Mouse (Mus musculus) kidney, embryonic 15.5 days (tissue): Measurements from ENCODE around the gene Coro1a. TPM values are rescaled to one million over a fixed set of nuclear protein-coding genes. Genes with fewer than 3 reads are reported as not detected.
"Not testable (repeated sequence)": the region's sequence is repeated elsewhere in the genome, so short reads cannot be mapped to it uniquely, and the experiment has no call there.

ENCODE experiments used
- ATAC-seq: fragments of 200-750 bp; cut with Nextera tagmentation; replicated peaks from 2 replicates; pipeline ENCODE4 v1.8.0; 2017; ENCODE audit warnings: moderate TSS enrichment; ENCODE audit not compliant: low FRiP score
- H3K27ac ChIP-seq: fragments of 300-500 bp; sonication (generic); 2 replicates; pipeline ENCODE4 v1.5.1; 2015; ENCODE audit warnings: mild to moderate bottlenecking, inconsistent platforms
- H3K27me3 ChIP-seq: fragments of 300-500 bp; sonication (generic); 2 replicates; pipeline ENCODE4 v1.6.1; 2015; ENCODE audit warnings: inconsistent platforms
- H3K36me3 ChIP-seq: fragments of 300-500 bp; sonication (generic); 2 replicates; pipeline ENCODE4 v1.6.1; 2015; ENCODE audit warnings: inconsistent platforms
- H3K4me1 ChIP-seq: fragments of 300-500 bp; sonication (generic); 2 replicates; pipeline ENCODE4 v1.6.1; 2015; ENCODE audit warnings: inconsistent platforms
- H3K4me2 ChIP-seq: fragments of 300-500 bp; sonication (generic); 2 replicates; pipeline ENCODE4 v1.6.1; 2015; ENCODE audit warnings: moderate library complexity, mild to moderate bottlenecking, inconsistent platforms
- H3K4me3 ChIP-seq: fragments of 300-500 bp; sonication (generic); replicated peaks from 2 replicates; pipeline ENCODE4 v1.5.1; 2015; ENCODE audit warnings: mild to moderate bottlenecking, inconsistent platforms
- H3K9ac ChIP-seq: fragments of 300-500 bp; sonication (generic); 2 replicates; pipeline ENCODE4 v1.6.1; 2015; ENCODE audit warnings: mild to moderate bottlenecking, inconsistent platforms
- H3K9me3 ChIP-seq: fragments of 300-500 bp; sonication (generic); replicated peaks from 2 replicates; pipeline ENCODE4 v1.6.1; 2016; ENCODE audit warnings: inconsistent platforms
- WGBS: fragments of 180-500 bp; shearing (Covaris S2); methylation state at CpG from one replicate; pipeline ENCODE4 v1.1.7; 2015; ENCODE audit warnings: mixed read lengths; 5-methylcytosine and 5-hydroxymethylcytosine counted together
- polyA plus RNA-seq: library from polyadenylated mRNA; unstranded; fragments of >200 nt; fragmentation: Nextera tagmentation; extraction: Ambion mirVana; gene quantifications from 2 replicates; pipeline ENCODE4 v1.2.1, GENCODE M21; 2015

Coro1a gene
- polyA plus RNA-seq, 1 experiment from 2014 or later: 24.3 TPM

DNA sequence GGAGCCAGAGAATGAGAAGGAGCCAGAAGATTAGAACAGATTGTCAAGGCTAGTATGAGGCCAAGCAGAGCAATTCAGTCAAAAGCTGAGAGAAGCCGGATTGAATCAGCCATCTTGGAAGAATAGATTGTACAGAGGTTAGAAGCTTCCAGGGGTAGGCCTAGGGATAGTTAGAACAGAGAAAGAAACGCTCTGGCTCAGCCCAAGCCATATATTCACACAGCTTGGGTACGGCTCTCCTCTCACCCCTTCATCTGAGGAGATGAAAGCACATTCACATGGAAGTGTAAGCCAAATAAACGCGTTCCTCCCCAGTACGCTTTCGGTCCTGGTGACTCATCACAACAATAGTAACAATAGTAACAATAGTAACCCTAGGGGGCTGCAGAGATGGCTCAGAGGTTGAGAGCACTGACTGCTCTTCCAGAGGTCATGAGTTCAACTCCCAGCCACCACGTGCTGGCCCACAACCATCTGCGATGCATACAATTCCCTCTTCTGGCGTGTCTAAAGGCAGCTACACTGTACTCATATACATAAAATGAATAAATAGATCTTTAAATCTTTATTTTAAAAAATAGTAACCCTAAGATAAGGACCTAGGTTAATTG is 13.0 kb downstream of the Coro1a start:
- Histone ChIP-seq H3K9me3 (no peaks in the 10 kb centered on the region), H3K27ac (peak overlapping the region; percentile 98), H3K27me3 (no peaks in the 10 kb centered on the region), H3K4me1 (peaks cover 25% of the 10 kb centered on the region), H3K4me2 (peak overlapping the region; percentile 90), H3K36me3 (peaks cover 40% of the 10 kb centered on the region), H3K4me3 (peak overlapping the region; percentile 93), H3K9ac (peak overlapping the region; percentile 85)
- no peak for ATAC-seq
- 21% methylated on average over 10 of the region's 10 CpGs for WGBS

- no peak for ATAC-seq
- Histone ChIP-seq H3K27me3 (no peaks in the 10 kb centered on the region), H3K4me3 (no peak overlapping the region), H3K9me3 (no peaks in the 10 kb centered on the region), H3K4me2 (no peak overlapping the region), H3K9ac (no peak overlapping the region), H3K27ac (no peak overlapping the region), H3K4me1 (peaks cover 25% of the 10 kb centered on the region), H3K36me3 (peaks cover 35% of the 10 kb centered on the region)
- WGBS: 87% methylated on average over 7 of the region's 7 CpGs
These were observed 13.8 kb downstream of the Coro1a start for GRCm38 (mm10) chr7:126693781-126694180.

GRCm38 (mm10) chr7:126693256-126693655 is 14.3 kb downstream of the Coro1a start:
- Histone ChIP-seq H3K4me3 (no peak overlapping the region), H3K9me3 (no peaks in the 10 kb centered on the region), H3K27ac (no peak overlapping the region), H3K27me3 (no peaks in the 10 kb centered on the region), H3K4me2 (no peak overlapping the region), H3K4me1 (peaks cover 25% of the 10 kb centered on the region), H3K9ac (no peak overlapping the region), H3K36me3 (peaks cover 35% of the 10 kb centered on the region)
- no peak for ATAC-seq
- 38% methylated on average over 3 of the region's 3 CpGs for WGBS

- H3K27me3 ChIP-seq: no peaks in the 10 kb centered on the region
- 95% methylated on average over 26 of the region's 26 CpGs for WGBS
- no peaks in the 10 kb centered on the region for H3K9me3 ChIP-seq
- no peak overlapping the region for H3K9ac ChIP-seq
- peaks cover 25% of the 10 kb centered on the region for H3K4me1 ChIP-seq
- ATAC-seq: no peak
- peaks cover 30% of the 10 kb centered on the region for H3K36me3 ChIP-seq
- H3K4me3 ChIP-seq: no peak overlapping the region
- no peak overlapping the region for H3K4me2 ChIP-seq
- no peak overlapping the region for H3K27ac ChIP-seq
These were observed 15.2 kb downstream of the Coro1a start for GRCm38 (mm10) chr7:126692426-126692825.

DNA sequence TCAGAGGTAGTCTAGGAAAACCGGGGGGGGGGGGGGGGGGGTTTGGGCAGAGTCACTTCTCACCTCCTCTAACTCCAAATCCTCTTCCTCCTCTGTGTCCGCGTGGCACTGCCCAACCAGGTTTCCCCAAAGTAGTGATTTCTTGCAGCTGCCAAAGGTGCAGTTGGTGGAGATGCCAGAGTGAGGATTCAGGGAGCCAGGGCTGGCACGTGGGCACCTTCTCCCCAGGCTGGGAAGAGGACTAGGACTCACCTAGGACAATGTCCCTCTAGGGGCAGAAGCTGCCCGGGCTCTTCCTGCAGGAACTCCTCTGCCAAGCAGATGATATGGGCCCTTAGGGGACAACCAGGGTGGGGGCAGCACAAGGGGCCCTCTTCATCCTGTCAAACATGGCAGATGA is 15.9 kb downstream of the Coro1a start:
- no peak for ATAC-seq
- H3K27me3 ChIP-seq: no peaks in the 10 kb centered on the region

DNA sequence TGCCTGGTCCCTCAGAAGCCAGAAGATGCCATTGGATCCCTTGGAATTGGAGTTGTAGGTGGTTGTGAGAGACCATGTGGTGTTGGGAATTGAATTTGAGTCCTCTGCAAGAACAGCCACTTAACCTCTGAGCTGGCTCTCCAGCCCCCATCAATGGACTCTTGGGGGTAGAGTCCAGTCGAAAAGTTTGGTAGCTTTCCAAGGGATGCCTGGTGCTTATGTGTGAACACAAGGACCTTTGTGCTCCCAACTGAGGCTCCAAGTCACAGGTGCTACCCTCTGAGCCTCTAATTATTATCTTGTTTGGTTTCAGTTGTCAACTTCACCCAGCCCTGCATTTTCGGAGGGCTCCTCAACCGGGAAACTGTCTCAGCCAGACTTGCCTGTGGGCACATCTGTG is 16.9 kb downstream of the Coro1a start:
- H3K9ac ChIP-seq: no peak overlapping the region
- no peak overlapping the region for H3K4me3 ChIP-seq
- 94% methylated on average over 3 of the region's 3 CpGs for WGBS
- no peak overlapping the region for H3K27ac ChIP-seq
- no peak for ATAC-seq
- peaks cover 27% of the 10 kb centered on the region for H3K36me3 ChIP-seq
- no peak overlapping the region for H3K4me2 ChIP-seq
- H3K9me3 ChIP-seq: no peaks in the 10 kb centered on the region
- peaks cover 13% of the 10 kb centered on the region for H3K4me1 ChIP-seq
- H3K27me3 ChIP-seq: no peaks in the 10 kb centered on the region

More for the DNA sequence above, 15.9 kb downstream of the Coro1a start:
- peaks cover 18% of the 10 kb centered on the region for H3K4me1 ChIP-seq
- WGBS: 80% methylated on average over 5 of the region's 5 CpGs
- H3K36me3 ChIP-seq: peaks cover 27% of the 10 kb centered on the region
- no peak overlapping the region for H3K4me2 ChIP-seq
- H3K27ac ChIP-seq: no peak overlapping the region
- H3K9ac ChIP-seq: no peak overlapping the region
- H3K4me3 ChIP-seq: no peak overlapping the region
- H3K9me3 ChIP-seq: no peaks in the 10 kb centered on the region

- no peak overlapping the region for H3K4me3 ChIP-seq
- no peak overlapping the region for H3K9ac ChIP-seq
- H3K9me3 ChIP-seq: no peaks in the 10 kb centered on the region
- peaks cover 6% of the 10 kb centered on the region; the same call in 1 of the 2 replicates for H3K4me1 ChIP-seq
- 89% methylated on average over 3 of the region's 3 CpGs for WGBS
- ATAC-seq: no peak
- no peak overlapping the region for H3K27ac ChIP-seq
- no peaks in the 10 kb centered on the region for H3K27me3 ChIP-seq
- no peak overlapping the region for H3K4me2 ChIP-seq
- peaks cover 27% of the 10 kb centered on the region for H3K36me3 ChIP-seq
These were observed 18.6 kb downstream of the Coro1a start for GRCm38 (mm10) chr7:126689021-126689420.

DNA sequence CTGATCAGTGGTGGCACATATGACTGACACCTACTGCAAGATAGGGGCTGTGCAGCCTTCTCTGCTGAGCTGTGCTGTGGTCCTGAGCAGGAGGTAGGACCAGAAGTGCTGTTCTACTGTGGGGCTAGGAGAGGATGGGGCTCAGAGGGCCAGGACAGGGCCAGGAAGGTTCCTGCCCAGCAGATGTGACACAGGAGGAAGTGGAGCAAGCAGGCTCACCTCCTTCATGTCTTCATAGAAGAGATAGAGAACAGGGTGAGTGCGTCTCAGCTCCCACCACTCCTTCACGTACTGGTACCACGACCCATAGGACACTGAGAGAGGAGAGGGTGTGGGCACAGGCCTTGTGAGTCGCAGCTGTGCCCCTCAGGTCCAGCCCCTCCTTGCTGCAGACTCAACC is 19.4 kb downstream of the Coro1a start:
- not testable (repeated sequence) for H3K27ac ChIP-seq, H3K9me3 ChIP-seq, H3K9ac ChIP-seq, ATAC-seq, H3K27me3 ChIP-seq, H3K4me2 ChIP-seq, H3K4me1 ChIP-seq, H3K4me3 ChIP-seq
- WGBS: 95% methylated on average over 4 of the region's 4 CpGs
- H3K36me3 ChIP-seq: peaks cover 27% of the 10 kb centered on the region

DNA sequence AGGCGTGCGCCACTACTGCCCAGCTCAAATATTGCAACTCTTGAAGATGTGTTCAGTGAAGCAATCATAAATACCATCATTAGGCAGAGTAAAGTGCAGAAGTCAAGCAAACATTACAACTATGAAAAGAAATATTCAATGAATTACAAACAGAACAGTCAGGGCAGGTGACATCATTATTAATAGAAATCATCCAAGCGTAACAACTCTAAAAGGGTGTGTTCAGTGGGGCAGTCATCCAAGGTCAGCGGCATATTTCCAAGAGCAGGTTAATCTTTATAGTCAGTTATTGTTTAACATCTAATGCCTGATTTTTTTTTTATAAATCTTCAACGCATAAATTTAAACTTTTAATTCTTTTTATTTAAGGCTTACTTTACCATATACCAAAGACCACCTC is 26.4 kb downstream of the Coro1a start:
- Histone ChIP-seq H3K36me3 (no peaks in the 10 kb centered on the region), H3K4me2 (no peak overlapping the region), H3K4me1 (0 out of 2 replicates have a peak, but pooled peaks cover 8% of the 10 kb centered on the region), H3K27me3 (no peaks in the 10 kb centered on the region), H3K27ac (no peak overlapping the region), H3K4me3 (no peak overlapping the region), H3K9ac (no peak overlapping the region), H3K9me3 (no peaks in the 10 kb centered on the region)
- no peak for ATAC-seq
- WGBS: 88% methylated on average over 5 of the region's 5 CpGs

GRCm38 (mm10) chr7:126679683-126680082 is 27.9 kb downstream of the Coro1a start:
- no peak for ATAC-seq
- Histone ChIP-seq H3K4me3 (no peak overlapping the region), H3K27ac (no peak overlapping the region), H3K9me3 (no peaks in the 10 kb centered on the region), H3K4me2 (no peak overlapping the region), H3K9ac (no peak overlapping the region), H3K4me1 (0 out of 2 replicates have a peak, but pooled peaks cover 12% of the 10 kb centered on the region), H3K27me3 (no peaks in the 10 kb centered on the region), H3K36me3 (peaks cover 9% of the 10 kb centered on the region)
- 92% methylated on average over 5 of the region's 5 CpGs for WGBS

DNA sequence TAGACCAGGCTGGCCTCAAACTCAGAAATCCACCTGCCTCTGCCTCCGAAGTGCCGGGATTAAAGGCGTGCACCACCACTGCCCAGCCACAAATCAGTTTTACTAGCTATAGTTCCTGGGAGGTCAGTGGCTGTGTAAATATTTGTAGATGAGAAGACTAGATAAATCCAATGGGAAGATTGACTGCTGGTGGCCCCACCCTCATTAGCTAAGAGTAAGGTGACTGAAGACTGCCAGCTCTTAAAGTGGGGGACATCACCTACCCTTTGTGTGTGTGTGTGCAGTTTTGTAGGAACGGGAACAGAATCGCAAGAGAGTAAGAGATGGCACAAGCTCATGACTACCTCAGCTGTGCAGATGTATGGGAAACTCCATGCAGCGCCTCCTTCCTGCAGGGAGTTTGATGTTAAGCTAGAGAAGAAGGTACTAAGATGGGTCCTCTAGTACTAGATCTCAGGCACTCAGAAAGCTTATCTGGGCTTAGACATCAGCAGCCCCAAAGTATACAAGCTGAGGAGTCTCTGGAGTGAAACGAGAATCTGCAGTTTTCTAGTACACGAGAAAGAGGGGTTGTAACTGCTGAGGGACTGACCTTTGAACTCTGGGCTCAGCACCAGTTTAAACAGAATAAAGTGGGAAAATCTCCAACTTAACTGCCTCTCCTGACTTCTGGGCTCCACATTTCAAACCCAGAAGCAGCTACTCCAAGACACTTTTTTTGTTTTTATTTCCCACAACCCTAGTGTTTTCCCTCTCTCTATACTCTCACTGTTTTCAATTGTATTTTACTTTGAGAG is 28.8 kb downstream of the Coro1a start:
- Histone ChIP-seq H3K27me3 (no peaks in the 10 kb centered on the region), H3K4me1 (0 out of 2 replicates have a peak, but pooled peaks cover 12% of the 10 kb centered on the region), H3K4me3 (no peak overlapping the region), H3K9me3 (no peaks in the 10 kb centered on the region), H3K9ac (no peak overlapping the region), H3K4me2 (no peak overlapping the region), H3K27ac (no peak overlapping the region), H3K36me3 (peaks cover 14% of the 10 kb centered on the region)
- 61% methylated on average over 8 of the region's 8 CpGs for WGBS
- ATAC-seq: no peak

DNA sequence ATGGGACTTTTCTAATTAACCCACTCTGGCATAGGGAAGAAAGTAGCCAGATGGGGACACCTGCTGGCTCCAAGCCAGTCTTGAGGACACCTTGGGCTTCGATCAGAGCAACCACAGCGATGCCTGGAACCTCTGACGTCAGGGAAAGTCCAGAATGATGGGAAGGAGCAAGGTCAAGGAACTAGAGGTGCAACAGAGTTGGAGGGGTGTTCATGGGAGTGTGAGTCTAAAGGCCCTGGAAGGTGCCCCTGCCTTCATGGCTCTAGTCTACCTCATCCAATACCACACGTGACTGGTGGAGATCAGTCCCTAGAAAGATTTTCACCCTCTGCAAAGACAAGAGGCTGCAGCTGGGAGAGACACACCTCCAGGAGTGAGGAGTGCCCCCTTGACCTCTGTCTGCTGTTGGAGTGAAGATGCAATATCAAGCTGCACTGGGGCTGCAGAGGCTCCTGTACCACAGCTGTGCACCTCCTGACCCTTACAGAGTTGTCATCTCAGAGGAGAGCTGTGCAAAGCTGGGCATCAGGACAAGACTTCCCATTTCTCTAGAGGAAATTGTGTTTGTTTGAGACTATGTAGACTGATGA is 30.9 kb downstream of the Coro1a start:
- no peak for ATAC-seq
- H3K27me3 ChIP-seq: no peaks in the 10 kb centered on the region
- no peak overlapping the region for H3K27ac ChIP-seq
- peaks cover 32% of the 10 kb centered on the region for H3K36me3 ChIP-seq
- H3K9me3 ChIP-seq: no peaks in the 10 kb centered on the region
- H3K4me1 ChIP-seq: 0 out of 2 replicates have a peak, but pooled peaks cover 12% of the 10 kb centered on the region
- WGBS: 81% methylated on average over 4 of the region's 4 CpGs
- H3K9ac ChIP-seq: no peak overlapping the region
- no peak overlapping the region for H3K4me2 ChIP-seq
- no peak overlapping the region for H3K4me3 ChIP-seq
